Mouse (Mus musculus): ENCODE measurements at regions not wholly inside any gene's neighbourhood (a gene's known extent, or its start where the extent isn't known, plus 50 kb on each side); places are given as distances from the start of the nearest gene placed in this dataset.
A peak's percentile ranks its signal among the peaks of the same experiment; 100 is the strongest.
"Not testable (repeated sequence)": the region's sequence is repeated elsewhere in the genome, so short reads cannot be mapped to it uniquely, and the experiment has no call there.

- H3K36me3 ChIP-seq (replicated peaks; ENCODE audit: low read length) = no peaks in the 10 kb centered on the region
- no peak for TF ChIP-seq FLI1 (IDR thresholded peaks at IDR 0.05; ENCODE audit: low read length)
- no peak for TF ChIP-seq GATA1 (IDR thresholded peaks at IDR 0.05; ENCODE audit: borderline replicate concordance, low read length)
- no peaks in the 10 kb centered on the region for H3K4me1 ChIP-seq
- H3K9me3 ChIP-seq = peaks cover 4% of the 10 kb centered on the region; the same call in 1 of the 2 replicates
- peaks cover 4% of the 10 kb centered on the region for H3K27me3 ChIP-seq (replicated peaks)
- H3K4me3 ChIP-seq (replicated peaks) = no peak overlapping the region
These were observed 68.6 kb upstream of the Creb1 start for GRCm38 (mm10) chr1:64463715-64464290.

GRCm38 (mm10) chr1:64461616-64462015 lies 70.8 kb upstream of the Creb1 start:
- not testable (repeated sequence) for H3K9me3 ChIP-seq; H3K36me3 ChIP-seq (replicated peaks; ENCODE audit: low read length); H3K4me3 ChIP-seq (replicated peaks); H3K27me3 ChIP-seq (replicated peaks); H3K4me1 ChIP-seq

DNA sequence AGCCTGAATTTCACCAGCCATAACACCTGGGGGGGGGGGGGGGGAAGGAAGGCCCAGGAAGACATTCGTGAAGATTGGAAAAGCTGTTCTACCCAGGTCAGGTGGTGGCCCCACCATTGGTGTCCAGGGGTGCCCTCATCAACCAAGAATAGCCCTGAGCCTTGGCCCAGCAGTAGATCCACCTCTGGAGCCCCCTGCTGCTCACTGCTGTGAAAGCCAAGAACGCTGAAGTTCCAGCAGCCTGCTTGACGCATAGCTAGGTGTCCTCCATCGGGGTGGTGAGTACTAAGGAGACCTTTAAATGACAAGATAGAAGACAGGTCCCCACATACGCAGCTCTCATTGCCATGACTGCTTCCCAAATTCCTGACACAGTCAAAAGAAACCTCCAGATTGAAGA lies 74.6 kb upstream of the Creb1 start:
- no peaks in the 10 kb centered on the region for H3K4me1 ChIP-seq
- H3K4me3 ChIP-seq (replicated peaks) = no peak overlapping the region
- peaks cover 4% of the 10 kb centered on the region; the same call in 1 of the 2 replicates for H3K9me3 ChIP-seq
- TF ChIP-seq GATA1 (IDR thresholded peaks at IDR 0.05; ENCODE audit: borderline replicate concordance, low read length) (no peak), FLI1 (IDR thresholded peaks at IDR 0.05; ENCODE audit: low read length) (no peak)
- H3K27me3 ChIP-seq (replicated peaks) = no peaks in the 10 kb centered on the region
- H3K36me3 ChIP-seq (replicated peaks; ENCODE audit: low read length) = no peaks in the 10 kb centered on the region

DNA sequence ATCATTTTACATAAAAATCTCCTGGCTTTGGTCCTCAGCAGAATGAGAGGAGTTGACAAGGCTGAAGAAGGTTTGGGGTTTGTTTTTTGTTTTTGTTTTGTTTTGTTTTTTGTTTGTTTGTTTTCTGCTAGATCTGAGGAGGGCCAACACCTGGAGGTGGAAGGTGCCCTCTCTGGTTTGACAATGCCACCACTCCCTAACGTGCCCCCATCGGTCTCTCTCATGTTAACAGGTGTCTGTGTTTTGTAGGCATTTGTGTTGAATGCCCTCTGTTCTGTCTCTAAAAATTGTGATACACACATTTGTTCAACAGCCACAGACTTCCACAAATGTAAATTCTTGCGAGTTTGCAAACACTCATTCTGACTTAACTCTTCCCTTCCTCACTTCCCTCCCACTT lies 83.3 kb upstream of the Creb1 start:
- H3K27me3 ChIP-seq (replicated peaks) = peaks cover 4% of the 10 kb centered on the region
- H3K36me3 ChIP-seq (replicated peaks; ENCODE audit: low read length) = no peaks in the 10 kb centered on the region
- no peak overlapping the region for H3K4me3 ChIP-seq (replicated peaks)
- peaks cover 19% of the 10 kb centered on the region for H3K4me1 ChIP-seq
- TF ChIP-seq GATA1 (IDR thresholded peaks at IDR 0.05; ENCODE audit: borderline replicate concordance, low read length) = no peak
- no peak for TF ChIP-seq FLI1 (IDR thresholded peaks at IDR 0.05; ENCODE audit: low read length)
- peaks cover 6% of the 10 kb centered on the region for H3K9me3 ChIP-seq

GRCm38 (mm10) chr1:64448090-64448489 lies 84.4 kb upstream of the Creb1 start:
- Histone ChIP-seq H3K36me3 (replicated peaks; ENCODE audit: low read length) (no peaks in the 10 kb centered on the region), H3K9me3 (peaks cover 6% of the 10 kb centered on the region), H3K4me1 (peaks cover 19% of the 10 kb centered on the region), H3K4me3 (replicated peaks) (peak overlapping the region; percentile 57), H3K27me3 (replicated peaks) (peaks cover 4% of the 10 kb centered on the region)
- TF ChIP-seq GATA1 (IDR thresholded peaks at IDR 0.05; ENCODE audit: borderline replicate concordance, low read length) = no peak
- TF ChIP-seq FLI1 (IDR thresholded peaks at IDR 0.05; ENCODE audit: low read length) = no peak

DNA sequence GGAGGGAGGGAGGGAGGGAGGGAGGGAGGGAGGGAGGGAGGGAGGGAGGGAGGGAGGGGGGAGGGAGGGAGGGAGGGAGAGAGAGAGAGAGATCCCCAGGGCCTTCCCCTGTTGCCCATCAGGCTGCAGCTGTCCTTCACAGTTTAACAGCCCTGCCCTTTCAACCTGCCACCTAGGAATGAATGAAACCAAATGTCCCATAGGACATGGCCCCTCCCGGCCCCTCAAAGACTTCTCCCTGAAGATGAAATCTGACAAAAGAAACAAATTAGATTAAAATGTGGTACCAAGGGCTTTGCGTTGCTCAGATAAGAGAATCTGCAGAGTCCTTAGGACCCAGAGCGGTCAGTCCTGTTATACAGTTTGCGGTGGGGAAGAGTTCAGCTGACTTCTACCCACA lies 86.0 kb upstream of the Creb1 start:
- Histone ChIP-seq H3K4me3 (replicated peaks) (no peak overlapping the region), H3K4me1 (peaks cover 19% of the 10 kb centered on the region), H3K27me3 (replicated peaks) (peaks cover 6% of the 10 kb centered on the region), H3K36me3 (replicated peaks; ENCODE audit: low read length) (no peaks in the 10 kb centered on the region), H3K9me3 (peaks cover 6% of the 10 kb centered on the region)
- no peak for TF ChIP-seq GATA1 (IDR thresholded peaks at IDR 0.05; ENCODE audit: borderline replicate concordance, low read length)
- no peak for TF ChIP-seq FLI1 (IDR thresholded peaks at IDR 0.05; ENCODE audit: low read length)

GRCm38 (mm10) chr1:64445919-64446318 lies 86.5 kb upstream of the Creb1 start:
- H3K4me1 ChIP-seq = peaks cover 19% of the 10 kb centered on the region
- H3K9me3 ChIP-seq = peaks cover 6% of the 10 kb centered on the region
- peaks cover 8% of the 10 kb centered on the region for H3K27me3 ChIP-seq (replicated peaks)
- TF ChIP-seq GATA1 (IDR thresholded peaks at IDR 0.05; ENCODE audit: borderline replicate concordance, low read length) (no peak), FLI1 (IDR thresholded peaks at IDR 0.05; ENCODE audit: low read length) (no peak)
- H3K4me3 ChIP-seq (replicated peaks) = peak overlapping the region; percentile 80
- no peaks in the 10 kb centered on the region for H3K36me3 ChIP-seq (replicated peaks; ENCODE audit: low read length)

DNA sequence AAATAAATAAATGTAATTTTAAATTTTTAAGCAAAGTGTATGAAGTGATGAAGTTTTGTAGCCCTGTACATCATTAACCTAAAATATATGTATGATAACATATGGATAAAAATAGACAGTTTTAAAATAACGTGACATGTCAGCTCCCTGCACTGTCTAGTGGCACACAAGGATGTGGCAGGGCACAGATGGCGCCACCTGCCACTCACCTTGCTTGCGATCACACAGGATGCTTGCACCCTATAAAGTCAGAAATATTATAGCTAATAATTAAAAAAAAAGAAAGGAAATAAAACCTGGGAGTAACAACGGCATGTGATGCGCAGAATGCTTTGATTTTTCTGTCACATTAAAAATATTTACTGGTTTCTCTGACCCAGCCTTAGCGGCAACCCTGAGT lies 89.0 kb upstream of the Creb1 start:
- Histone ChIP-seq H3K36me3 (replicated peaks; ENCODE audit: low read length) (no peaks in the 10 kb centered on the region), H3K4me1 (peaks cover 19% of the 10 kb centered on the region), H3K9me3 (no peaks in the 10 kb centered on the region), H3K4me3 (replicated peaks) (no peak overlapping the region), H3K27me3 (replicated peaks) (peaks cover 8% of the 10 kb centered on the region)
- TF ChIP-seq FLI1 (IDR thresholded peaks at IDR 0.05; ENCODE audit: low read length) (no peak), GATA1 (IDR thresholded peaks at IDR 0.05; ENCODE audit: borderline replicate concordance, low read length) (no peak)

GRCm38 (mm10) chr1:64442179-64442874 lies 90.1 kb upstream of the Creb1 start:
- no peak for TF ChIP-seq GATA1 (IDR thresholded peaks at IDR 0.05; ENCODE audit: borderline replicate concordance, low read length)
- no peak for TF ChIP-seq FLI1 (IDR thresholded peaks at IDR 0.05; ENCODE audit: low read length)
- no peak overlapping the region for H3K4me3 ChIP-seq (replicated peaks)

DNA sequence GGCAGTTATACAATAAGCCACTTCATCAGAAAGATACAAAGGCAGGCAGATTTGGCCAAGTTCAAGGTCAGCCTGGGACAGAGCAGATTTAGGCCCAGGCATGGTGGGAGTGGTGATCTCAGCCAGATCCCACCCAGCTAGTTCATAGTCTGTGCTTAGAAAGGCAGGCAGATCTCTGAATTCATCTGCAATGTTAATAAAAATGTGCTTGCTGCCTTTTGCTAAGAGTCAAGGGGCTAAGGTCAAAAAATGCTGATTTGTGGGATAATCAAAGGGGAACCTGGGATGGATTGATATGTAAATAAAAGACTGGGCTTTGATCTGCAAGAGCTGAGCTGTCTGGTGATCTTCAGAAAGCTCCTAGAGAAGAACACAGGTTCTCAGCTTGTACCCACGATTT lies 109.2 kb upstream of the Creb1 start:
- Histone ChIP-seq H3K9me3 (peaks cover 9% of the 10 kb centered on the region), H3K4me3 (replicated peaks) (no peak overlapping the region), H3K4me1 (no peaks in the 10 kb centered on the region), H3K27me3 (replicated peaks) (no peaks in the 10 kb centered on the region), H3K36me3 (replicated peaks; ENCODE audit: low read length) (no peaks in the 10 kb centered on the region)
- TF ChIP-seq FLI1 (IDR thresholded peaks at IDR 0.05; ENCODE audit: low read length) = no peak
- no peak for TF ChIP-seq GATA1 (IDR thresholded peaks at IDR 0.05; ENCODE audit: borderline replicate concordance, low read length)

More at GRCm38 (mm10) chr1:64442179-64442874, 90.1 kb upstream of the Creb1 start:
- peaks cover 13% of the 10 kb centered on the region for H3K4me1 ChIP-seq
- no peaks in the 10 kb centered on the region for H3K36me3 ChIP-seq (replicated peaks; ENCODE audit: low read length)
- no peaks in the 10 kb centered on the region for H3K9me3 ChIP-seq
- peaks cover 8% of the 10 kb centered on the region for H3K27me3 ChIP-seq (replicated peaks)
